Mouse (Mus musculus) lung, postnatal 10 days (tissue): ENCODE results near the gene Il15.

Source experiments
- DNase-seq: peaks from one replicate; pipeline ENCODE4 v3.0.0; 2021

The Il15 gene

DNA sequence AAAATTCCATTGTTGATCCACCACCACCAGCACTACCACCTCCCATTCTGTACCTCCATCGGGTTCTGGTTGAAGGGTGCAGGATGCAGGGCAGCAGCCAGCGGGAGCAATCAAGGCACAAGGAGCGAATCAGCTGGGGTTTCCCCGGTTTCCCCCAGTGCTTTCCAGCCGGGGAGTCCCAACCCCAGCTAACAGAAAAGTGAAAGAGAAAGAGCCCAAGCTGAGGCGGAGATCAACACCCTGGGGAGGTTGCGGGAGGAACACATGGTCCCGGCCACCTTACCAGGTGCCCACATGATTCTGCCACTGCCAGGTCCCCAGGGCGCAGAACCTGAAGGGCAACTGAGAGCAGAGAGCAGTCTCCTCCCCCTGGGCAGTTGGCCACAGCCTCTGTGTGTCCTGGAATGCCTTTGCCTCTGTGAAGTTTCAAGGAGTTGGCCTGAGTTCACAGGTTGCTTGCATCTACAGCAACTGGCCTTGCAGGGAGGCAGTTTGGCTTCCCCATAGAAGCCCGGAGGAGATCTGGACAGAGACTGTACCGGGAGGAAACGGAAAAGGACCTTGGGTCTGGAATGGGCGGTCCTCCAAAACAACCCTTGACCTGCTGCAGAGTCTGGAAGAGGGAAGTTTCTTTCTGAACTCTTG, at the start of gene Il15:
TSS of gene Il15 (minus strand) at position 537 of the 645 bp plus-strand sequence.
- peak; percentile 85 for DNase-seq

- DNase-seq: no peak
Observed at GRCm38 (mm10) chr8:82444897-82445296, 41.9 kb upstream of the Il15 start.

GRCm38 (mm10) chr8:82416587-82417340, 13.7 kb upstream of the Il15 start:
- DNase-seq: peak; percentile 52

- DNase-seq: no peak
Observed at GRCm38 (mm10) chr8:82415485-82415884, 12.5 kb upstream of the Il15 start.

GRCm38 (mm10) chr8:82410135-82410534, 7.1 kb upstream of the Il15 start:
- DNase-seq: no peak

DNA sequence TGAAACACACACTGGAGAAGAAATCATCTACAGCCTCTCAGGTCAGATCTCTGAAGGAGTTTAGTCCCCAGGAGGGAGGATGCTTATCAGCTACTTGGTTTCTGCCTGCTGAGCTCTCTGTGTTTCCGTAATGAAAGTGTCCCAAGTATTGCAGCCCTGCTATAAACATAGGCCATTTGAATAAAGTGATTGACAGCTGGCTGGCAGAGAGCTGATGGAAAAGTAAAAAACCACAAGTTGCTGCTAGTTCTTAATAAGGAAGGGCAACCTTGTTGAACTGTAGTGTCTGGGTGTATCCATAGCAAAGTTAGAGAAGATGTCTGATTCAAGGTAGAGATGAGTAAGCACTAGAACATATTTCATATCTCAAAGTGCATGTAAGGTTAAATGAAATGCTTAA, 4.0 kb upstream of the Il15 start:
- no peak for DNase-seq

DNA sequence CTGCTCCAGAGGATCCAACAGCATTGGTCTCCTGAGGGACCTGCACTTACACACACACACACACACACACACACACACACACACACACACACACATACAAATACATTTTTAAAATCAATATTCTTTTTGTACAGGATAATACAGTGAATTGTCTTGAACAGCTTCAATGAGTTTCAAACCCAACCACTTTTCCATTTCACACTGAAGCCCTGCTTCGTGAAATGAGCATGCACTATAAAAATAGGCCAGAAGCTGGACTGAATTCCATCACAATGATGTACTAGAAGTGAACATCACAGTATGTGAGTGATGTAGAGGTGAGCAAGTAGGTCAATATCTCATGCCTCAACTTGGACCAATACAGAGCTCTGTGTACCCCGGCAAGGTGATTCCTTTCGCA, 1.0 kb upstream of the Il15 start:
- DNase-seq: no peak

DNA sequence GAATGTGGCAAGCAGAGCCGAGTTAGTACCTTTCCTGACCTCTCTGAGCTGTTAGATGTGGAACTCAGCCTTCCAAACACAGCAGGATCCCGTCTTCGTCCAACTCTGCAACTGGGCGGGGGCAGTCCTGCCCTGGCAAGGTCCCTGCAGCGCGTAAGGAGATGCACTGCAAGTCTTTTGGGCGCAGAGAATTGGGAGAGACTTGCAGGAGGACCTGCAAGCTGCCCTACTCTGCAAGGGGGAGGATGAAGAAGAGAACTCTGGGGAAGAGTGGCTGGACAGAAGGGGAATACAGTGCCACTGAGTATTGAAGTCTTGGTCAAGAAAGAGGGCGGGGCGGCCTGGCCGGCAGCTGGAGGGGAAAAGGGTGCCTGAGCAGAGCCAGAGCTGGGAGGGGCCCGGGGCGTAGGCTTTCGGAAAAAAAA, 749 bp downstream of the Il15 start:
- peak; percentile 82 for DNase-seq

- DNase-seq: no peak
Observed at GRCm38 (mm10) chr8:82401490-82401889, 1.5 kb downstream of the Il15 start.

- no peak for DNase-seq
Observed at GRCm38 (mm10) chr8:82401059-82401458, 2.0 kb downstream of the Il15 start.

DNA sequence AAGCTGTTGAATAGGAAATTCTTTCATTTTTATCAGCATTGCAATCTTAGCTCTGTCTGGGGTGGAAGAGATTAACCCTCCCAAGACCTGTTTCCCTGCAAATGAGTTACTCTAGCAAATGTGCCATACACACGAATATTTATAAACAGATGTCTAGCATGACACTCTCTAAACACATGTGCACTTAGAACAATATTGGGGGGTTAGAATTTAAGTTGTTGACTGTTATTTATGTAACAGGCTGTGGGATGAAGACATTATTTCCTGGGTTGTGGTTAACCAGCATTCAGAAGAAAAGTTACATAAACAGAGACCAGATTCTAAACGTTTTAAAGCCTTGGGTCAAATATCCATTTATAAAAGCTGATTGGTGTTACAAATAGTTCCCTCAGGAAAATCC, 2.6 kb downstream of the Il15 start:
- no peak for DNase-seq

GRCm38 (mm10) chr8:82398546-82398945, 4.5 kb downstream of the Il15 start:
- peak; percentile 29 for DNase-seq

GRCm38 (mm10) chr8:82391258-82391657, 11.8 kb downstream of the Il15 start:
- no peak for DNase-seq

DNA sequence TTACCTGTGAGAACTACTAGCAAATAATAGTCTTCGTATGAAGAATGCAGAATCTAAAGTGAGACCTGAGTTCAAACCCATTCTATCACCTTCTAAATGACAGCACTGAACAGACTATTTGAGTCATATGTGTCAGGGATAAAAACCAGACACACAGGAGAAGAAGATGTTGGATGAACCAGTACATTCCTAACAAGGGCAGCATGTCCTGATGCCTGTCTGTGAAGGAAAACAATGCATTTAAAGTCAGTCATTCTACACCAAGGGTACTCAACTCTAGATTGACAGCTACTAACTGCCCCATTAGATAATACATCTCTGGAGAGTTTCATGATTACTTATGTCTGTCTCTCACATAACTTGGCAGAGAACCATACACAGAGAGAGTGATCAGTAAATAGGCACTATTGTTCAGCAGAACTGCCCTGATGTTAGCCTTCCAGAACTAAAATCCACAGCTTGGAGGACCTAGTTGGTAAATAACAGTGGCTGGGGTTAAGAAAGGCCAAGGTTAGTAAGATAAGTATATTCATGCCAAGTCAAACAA, 14.6 kb downstream of the Il15 start:
- DNase-seq: no peak

DNA sequence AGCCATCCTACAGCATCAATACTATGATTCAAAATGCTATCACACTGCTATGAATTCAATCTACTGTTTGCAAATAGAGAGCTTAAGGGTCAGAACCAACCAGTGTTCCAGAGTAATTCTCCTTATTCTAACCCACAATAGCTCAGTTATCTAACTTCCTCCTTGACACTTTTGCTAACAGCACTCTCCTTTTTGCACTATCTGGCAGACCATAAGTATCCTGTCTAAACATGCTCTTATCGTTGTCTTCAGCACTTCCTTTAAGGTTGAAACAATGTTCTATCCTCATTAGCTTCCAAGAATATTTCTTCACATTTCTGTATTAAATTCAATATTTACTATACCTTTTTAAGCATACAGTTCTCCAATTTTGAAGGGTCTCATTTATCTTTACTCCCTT, 15.4 kb downstream of the Il15 start:
- peak; percentile 15 for DNase-seq

- DNase-seq: no peak
Observed at GRCm38 (mm10) chr8:82385867-82386266, 17.2 kb downstream of the Il15 start.

- DNase-seq: peak; percentile 9
Observed at GRCm38 (mm10) chr8:82384458-82385234, 18.4 kb downstream of the Il15 start.

DNA sequence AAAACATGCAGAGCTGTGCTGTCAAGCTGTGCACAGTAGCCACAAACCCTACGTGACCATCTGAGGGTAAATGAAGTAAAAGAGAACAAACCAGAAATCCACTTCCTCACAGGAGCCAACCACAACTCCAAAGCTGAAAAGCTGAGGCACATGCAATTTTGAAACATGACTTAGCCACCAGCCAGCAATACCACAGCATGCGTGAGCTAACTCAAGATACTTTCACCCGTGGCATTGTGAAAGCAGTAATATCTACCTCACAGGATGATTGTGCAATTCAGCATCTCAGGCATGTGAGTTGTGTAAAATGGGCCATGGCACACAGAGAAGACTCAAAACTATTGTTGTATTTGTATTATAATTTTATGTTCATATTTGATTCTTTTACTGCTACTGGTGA, 19.7 kb downstream of the Il15 start:
- DNase-seq: no peak

GRCm38 (mm10) chr8:82382316-82382715, 20.7 kb downstream of the Il15 start:
- DNase-seq: no peak

- no peak for DNase-seq
Observed at GRCm38 (mm10) chr8:82374470-82374869, 28.6 kb downstream of the Il15 start.

DNA sequence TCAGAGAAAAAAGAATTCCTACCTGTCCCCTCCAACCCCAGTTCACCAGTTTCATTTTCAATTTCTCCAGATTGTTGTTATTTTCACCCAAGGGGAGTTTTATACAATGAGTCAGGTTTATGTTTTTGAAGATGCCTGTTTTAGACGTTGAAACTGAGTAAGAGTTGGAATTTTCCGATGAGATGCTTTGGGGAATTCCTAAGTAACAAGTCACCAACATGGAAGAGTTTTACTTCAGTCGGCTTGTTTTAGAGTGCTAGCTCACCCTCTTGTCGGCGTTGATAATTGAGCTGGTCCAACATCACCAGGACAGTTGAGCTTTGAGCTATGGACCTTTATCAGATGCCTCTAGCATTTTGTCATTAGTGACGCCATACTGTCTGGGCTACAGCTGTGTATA, 30.2 kb downstream of the Il15 start:
- no peak for DNase-seq

GRCm38 (mm10) chr8:82370657-82371056, 32.4 kb downstream of the Il15 start:
- DNase-seq: no peak

DNA sequence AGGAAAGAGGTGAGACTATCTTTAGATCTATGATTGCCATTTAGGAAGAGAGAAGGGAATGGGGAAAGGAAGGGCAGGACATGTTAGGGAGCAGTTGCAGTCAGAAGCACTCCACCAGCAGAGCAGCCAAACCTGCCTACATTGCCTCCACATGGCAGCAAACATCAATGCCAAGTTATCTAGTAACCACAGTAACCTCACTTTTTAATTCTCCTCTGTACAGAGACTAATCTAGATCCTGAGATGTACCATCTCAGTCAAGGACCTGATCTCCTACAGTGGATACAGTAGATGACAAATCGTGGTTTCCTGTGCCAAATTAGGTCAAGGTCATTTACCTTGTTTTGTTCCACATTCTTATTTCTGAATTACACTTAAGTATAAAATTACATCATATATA, 42.0 kb downstream of the Il15 start:
- DNase-seq: no peak

- no peak for DNase-seq
Observed at GRCm38 (mm10) chr8:82356091-82356490, 46.9 kb downstream of the Il15 start.
